Mouse (Mus musculus) embryonic facial prominence, embryonic 12.5 days (tissue): ENCODE data around the gene Ppp1r12a. TPM values are rescaled to one million over a fixed set of nuclear protein-coding genes. Genes with fewer than 3 reads are reported as not detected.
A peak's percentile ranks its signal among the peaks of the same experiment; 100 is the strongest.

Experiments used
- ATAC-seq: fragments of 200-750 bp; cut with Nextera tagmentation; 2 replicates; pipeline ENCODE4 v1.8.0; 2017; ENCODE audit not compliant: insufficient number of reproducible peaks, insufficient read depth, low FRiP score, low TSS enrichment
- H3K27ac ChIP-seq: fragments of 300-500 bp; sonication (generic); 2 replicates; pipeline ENCODE4 v1.5.1; 2016; ENCODE audit warnings: mild to moderate bottlenecking
- H3K27me3 ChIP-seq: fragments of 300-500 bp; sonication (generic); 2 replicates; pipeline ENCODE4 v1.6.1; 2016; ENCODE audit warnings: mild to moderate bottlenecking, moderate library complexity
- H3K36me3 ChIP-seq: fragments of 300-500 bp; sonication (generic); 2 replicates; pipeline ENCODE4 v1.6.1; 2016; ENCODE audit warnings: mild to moderate bottlenecking
- H3K4me1 ChIP-seq: fragments of 300-500 bp; sonication (generic); 2 replicates; pipeline ENCODE4 v1.6.1; 2016
- H3K4me2 ChIP-seq: fragments of 300-500 bp; sonication (generic); replicated peaks from 2 replicates; pipeline ENCODE4 v1.6.1; 2016; ENCODE audit warnings: mild to moderate bottlenecking, moderate library complexity
- H3K4me3 ChIP-seq: fragments of 300-500 bp; sonication (generic); 2 replicates; pipeline ENCODE4 v1.5.1; 2016; ENCODE audit warnings: mild to moderate bottlenecking
- H3K9ac ChIP-seq: fragments of 300-500 bp; sonication (generic); 2 replicates; pipeline ENCODE4 v1.6.1; 2016; ENCODE audit warnings: mild to moderate bottlenecking, moderate library complexity
- H3K9me3 ChIP-seq: fragments of 300-500 bp; sonication (generic); 2 replicates; pipeline ENCODE4 v1.6.1; 2016; ENCODE audit warnings: mild to moderate bottlenecking, moderate library complexity
- WGBS: fragments of 180-500 bp; shearing (Covaris S2); methylation state at CpG from one replicate; pipeline ENCODE4 v1.1.7; 2016; 5-methylcytosine and 5-hydroxymethylcytosine counted together
- polyA plus RNA-seq: library from polyadenylated mRNA; unstranded; fragments of >200 nt; fragmentation: Nextera tagmentation; extraction: Ambion mirVana; gene quantifications from 2 replicates; pipeline ENCODE4 v1.2.1, GENCODE M21; 2016

The Ppp1r12a gene
- polyA plus RNA-seq, 1 experiment from 2014 or later: 85.8 TPM

DNA sequence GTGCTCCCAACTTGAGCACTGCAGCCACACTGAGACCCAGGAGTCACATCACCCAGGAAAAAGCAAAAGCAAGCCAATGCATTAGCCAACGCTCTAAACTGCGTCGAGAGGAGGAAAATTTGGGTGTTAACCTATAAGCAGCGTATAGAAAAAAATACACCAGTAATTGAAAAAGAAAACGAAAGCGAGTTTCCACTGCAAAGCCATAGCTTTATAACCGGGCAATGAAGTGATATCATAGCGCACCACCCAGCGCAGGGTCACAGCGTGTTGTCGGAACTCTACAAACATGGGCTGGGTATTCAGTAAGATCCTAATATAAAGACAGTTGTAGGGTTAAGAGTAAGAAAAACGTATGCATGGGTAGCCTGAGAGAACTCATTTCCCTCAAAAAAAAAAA, 167.0 kb downstream of the Ppp1r12a start:
- H3K27ac ChIP-seq: no peak overlapping the region
- H3K4me3 ChIP-seq: no peak overlapping the region
- no peaks in the 10 kb centered on the region for H3K4me1 ChIP-seq
- H3K36me3 ChIP-seq: no peaks in the 10 kb centered on the region
- no peak for ATAC-seq
- WGBS: 90% methylated on average over 12 of the region's 12 CpGs
- no peaks in the 10 kb centered on the region for H3K9me3 ChIP-seq
- peaks cover 14% of the 10 kb centered on the region; the same call in 1 of the 2 replicates for H3K27me3 ChIP-seq
- H3K9ac ChIP-seq: no peak overlapping the region
- no peak overlapping the region for H3K4me2 ChIP-seq

DNA sequence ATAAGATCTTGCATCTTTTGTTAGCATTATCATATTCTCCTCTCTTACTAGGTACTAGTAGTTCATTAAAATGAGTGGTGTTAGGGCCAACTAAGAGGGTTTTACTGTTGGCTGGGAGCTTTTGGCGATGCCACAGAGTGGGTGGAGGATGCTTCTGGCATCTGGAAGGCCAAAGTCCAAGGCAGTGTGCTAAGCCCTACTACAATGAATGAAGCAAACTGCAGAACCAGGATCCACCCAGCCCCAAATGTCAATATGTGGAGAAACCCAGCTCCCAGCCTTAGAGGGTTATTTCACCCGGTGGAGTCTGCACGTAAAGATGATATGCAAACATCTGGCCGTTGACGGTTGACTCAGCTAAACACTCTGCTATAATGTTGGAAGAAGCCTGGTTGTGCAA, 167.8 kb downstream of the Ppp1r12a start:
- WGBS: 85% methylated on average over 5 of the region's 5 CpGs

DNA sequence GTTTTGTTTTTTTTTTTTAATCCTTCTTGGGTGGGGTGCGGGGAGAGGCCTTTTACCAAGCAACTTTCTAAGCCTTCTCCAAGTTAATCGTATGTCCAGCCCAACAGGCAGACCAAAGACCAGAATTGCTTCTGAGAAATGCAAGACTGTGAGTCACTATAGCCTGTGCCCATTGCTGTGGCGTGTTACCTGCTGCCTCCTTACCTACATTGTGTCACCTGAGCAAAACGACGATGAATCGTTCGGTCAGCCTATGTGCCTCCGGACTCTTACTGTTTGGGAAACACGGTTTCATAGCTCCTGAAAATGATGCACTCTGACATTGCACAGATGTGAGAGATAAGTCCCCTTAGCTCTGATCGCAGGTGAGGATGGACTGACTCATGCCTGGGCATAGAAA, 169.0 kb downstream of the Ppp1r12a start:
- Histone ChIP-seq H3K36me3 (no peaks in the 10 kb centered on the region), H3K27me3 (peaks cover 14% of the 10 kb centered on the region; the same call in 1 of the 2 replicates), H3K4me3 (peak overlapping the region; percentile 75; the same call in 1 of the 2 replicates), H3K4me1 (no peaks in the 10 kb centered on the region), H3K4me2 (peak overlapping the region; percentile 92), H3K27ac (no peak overlapping the region), H3K9ac (no peak overlapping the region), H3K9me3 (no peaks in the 10 kb centered on the region)
- 9% methylated on average over 10 of the region's 10 CpGs for WGBS
- ATAC-seq: no peak

More for the DNA sequence above, 167.8 kb downstream of the Ppp1r12a start:
- Histone ChIP-seq H3K36me3 (no peaks in the 10 kb centered on the region), H3K27ac (no peak overlapping the region), H3K27me3 (peaks cover 14% of the 10 kb centered on the region; the same call in 1 of the 2 replicates), H3K9ac (no peak overlapping the region), H3K4me1 (no peaks in the 10 kb centered on the region), H3K4me2 (no peak overlapping the region), H3K9me3 (no peaks in the 10 kb centered on the region), H3K4me3 (no peak overlapping the region)
- ATAC-seq: no peak

DNA sequence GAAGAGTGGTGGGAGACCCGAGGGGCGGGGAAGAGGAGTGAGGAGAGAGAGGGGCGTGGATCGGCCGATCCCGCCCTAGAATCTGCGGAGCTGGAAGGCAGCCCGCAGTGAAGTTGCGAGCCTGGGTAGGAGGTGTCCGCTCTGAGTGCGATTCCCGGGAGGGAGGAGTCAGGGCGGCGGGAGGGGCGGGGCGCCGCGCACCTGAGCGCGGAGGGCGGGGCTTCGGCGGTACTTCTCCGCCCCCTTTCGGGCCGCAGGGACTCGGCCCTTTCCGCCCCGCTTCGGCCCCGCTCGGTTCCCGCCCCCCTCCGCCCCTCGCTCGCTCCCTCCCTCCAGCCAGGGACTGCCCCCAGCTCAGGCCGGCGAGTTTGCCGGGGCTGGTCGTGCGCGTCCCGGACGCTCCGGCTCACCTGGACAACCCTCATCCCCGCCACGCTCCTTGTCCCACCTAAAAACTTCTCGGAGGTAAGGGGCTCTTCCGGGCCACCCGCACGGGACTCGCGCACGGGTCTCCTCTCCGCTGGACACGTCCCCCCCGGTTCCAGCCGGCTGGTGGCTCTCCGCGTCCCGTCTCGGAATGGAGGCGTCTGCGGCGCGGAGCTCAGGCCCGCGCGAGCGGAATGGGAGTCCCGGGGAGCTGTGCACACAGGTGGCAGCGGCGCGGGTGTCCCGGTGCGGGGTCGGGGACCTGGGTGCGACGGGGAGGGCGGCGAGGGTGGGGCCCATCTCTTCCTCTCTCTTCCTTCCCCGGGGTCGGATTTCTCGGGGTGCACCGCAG, 170.0 kb downstream of the Ppp1r12a start, which contains the start of gene Pawr:
Gene Pawr, plus strand, starts transcription at position 338 of the 778 bp plus-strand sequence.
- H3K36me3 ChIP-seq: no peaks in the 10 kb centered on the region
- WGBS: under 1% methylated on average over 59 of the region's 85 CpGs
- H3K9ac ChIP-seq: peak within 1 kb of the TSS; percentile 70
- no peaks in the 10 kb centered on the region for H3K4me1 ChIP-seq
- peaks cover 14% of the 10 kb centered on the region; the same call in 1 of the 2 replicates for H3K27me3 ChIP-seq
- peak within 1 kb of the TSS; percentile 69 for H3K27ac ChIP-seq
- ATAC-seq: peak; percentile 91
- H3K9me3 ChIP-seq: no peaks in the 10 kb centered on the region
- H3K4me3 ChIP-seq: peak within 1 kb of the TSS; percentile 75
- H3K4me2 ChIP-seq: peak within 1 kb of the TSS; percentile 92

DNA sequence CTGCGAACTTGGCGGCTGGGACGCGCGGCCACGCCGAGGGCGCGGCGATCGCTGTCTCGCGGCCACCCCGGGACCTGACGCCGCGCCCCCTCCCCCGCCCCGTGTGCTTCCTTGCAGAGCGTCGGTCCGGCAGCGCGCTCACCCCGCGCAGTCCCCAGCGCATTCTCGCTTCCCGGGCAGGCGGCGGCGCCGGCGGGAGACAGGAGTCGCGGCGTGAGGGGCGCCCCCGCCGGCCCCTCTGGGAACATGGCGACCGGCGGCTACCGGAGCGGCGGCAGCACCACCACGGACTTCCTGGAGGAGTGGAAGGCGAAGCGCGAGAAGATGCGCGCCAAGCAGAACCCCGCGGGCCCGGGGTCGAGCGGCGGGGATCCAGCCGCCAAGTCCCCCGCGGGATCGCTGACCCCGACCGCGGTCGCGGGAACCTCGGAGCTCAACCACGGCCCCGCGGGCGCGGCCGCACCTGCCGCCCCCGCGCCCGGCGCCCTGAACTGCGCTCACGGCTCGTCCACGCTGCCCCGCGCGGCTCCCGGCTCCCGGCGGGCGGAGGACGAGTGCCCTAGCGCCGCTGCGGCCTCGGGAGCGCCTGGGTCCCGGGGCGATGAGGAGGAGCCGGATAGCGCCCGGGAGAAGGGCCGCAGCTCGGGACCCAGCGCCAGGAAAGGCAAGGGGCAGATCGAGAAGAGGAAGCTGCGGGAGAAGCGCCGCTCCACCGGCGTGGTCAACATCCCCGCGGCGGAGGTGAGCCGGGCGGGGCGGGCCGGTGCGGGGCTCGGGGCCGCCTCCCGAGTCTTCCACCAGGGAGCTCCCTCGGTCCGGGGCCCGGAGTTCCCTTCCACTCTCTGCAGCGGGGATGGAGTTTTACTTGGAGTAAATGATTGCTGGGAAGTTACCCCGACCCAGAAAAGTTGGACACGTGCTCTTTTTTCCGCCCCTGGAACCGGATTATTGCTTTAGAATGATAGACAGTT, 170.9 kb downstream of the Ppp1r12a start:
- peak; percentile 55 for ATAC-seq
- Histone ChIP-seq H3K27ac (peak overlapping the region; percentile 69), H3K4me1 (no peaks in the 10 kb centered on the region), H3K27me3 (peaks cover 14% of the 10 kb centered on the region; the same call in 1 of the 2 replicates), H3K36me3 (no peaks in the 10 kb centered on the region), H3K9me3 (no peaks in the 10 kb centered on the region), H3K4me2 (peak overlapping the region; percentile 92), H3K4me3 (peak overlapping the region; percentile 75), H3K9ac (peak overlapping the region; percentile 70)
- WGBS: 1% methylated on average over 97 of the region's 129 CpGs

DNA sequence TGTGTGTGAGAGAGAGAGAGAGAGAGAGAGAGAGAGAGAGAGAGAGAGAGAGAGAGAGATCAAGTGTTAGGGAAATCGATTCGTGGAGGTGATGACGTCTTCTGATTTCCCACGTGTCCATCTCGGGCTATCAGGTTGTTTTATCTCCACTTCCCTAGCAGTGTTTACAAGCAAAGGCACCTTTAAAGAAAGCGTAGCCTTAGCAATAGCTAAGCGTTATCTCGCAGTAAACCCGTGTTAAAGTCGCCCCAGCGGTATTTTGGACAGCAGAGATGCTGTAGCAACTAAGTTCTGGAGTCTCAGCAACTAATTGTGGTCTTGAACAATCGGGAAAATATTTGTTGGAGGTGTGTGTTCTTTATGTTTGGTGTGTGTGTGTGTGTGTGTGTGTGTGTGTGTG, 171.6 kb downstream of the Ppp1r12a start:
- H3K4me3 ChIP-seq: peak overlapping the region; percentile 75
- no peak overlapping the region for H3K27ac ChIP-seq
- H3K4me1 ChIP-seq: no peaks in the 10 kb centered on the region
- H3K36me3 ChIP-seq: no peaks in the 10 kb centered on the region
- WGBS: 6% methylated on average over 12 of the region's 12 CpGs
- 0 out of 2 replicates have a peak overlapping the region, but pooled peaks have one; percentile 70 for H3K9ac ChIP-seq
- peaks cover 14% of the 10 kb centered on the region; the same call in 1 of the 2 replicates for H3K27me3 ChIP-seq
- no peaks in the 10 kb centered on the region for H3K9me3 ChIP-seq
- ATAC-seq: no peak
- H3K4me2 ChIP-seq: peak overlapping the region; percentile 92

Other genes starting within 250 kb of the Ppp1r12a start
- gene Pawr, start 169.9 kb downstream of the Ppp1r12a start, polyA plus RNA-seq: 9.2 and 9.6 TPM in 2 replicates